Mouse (Mus musculus): ENCODE measurements around the gene Chek2.

Chek2 gene

DNA sequence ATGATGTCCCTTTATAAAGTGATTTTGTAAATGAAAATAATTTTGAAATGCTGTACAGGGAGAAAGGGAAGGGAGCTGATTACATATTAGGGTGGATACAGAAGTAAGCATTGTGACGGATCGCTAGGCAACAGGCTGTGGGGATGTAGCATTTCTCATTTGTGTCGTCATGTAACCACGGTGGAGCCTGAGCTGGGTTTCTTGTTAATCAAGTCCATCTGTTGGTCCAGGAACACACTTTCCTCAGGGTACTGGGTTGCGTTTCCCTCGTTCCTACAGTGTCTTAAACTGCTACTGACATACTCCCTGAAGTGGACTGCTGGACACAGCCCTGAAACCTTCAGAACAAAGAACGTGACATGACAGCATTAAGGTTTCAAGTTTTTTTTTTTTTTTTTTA, 58.4 kb downstream of the Chek2 start:
- peak; percentile 79 for DNase-seq (ENCODE audit: low spot score)

DNA sequence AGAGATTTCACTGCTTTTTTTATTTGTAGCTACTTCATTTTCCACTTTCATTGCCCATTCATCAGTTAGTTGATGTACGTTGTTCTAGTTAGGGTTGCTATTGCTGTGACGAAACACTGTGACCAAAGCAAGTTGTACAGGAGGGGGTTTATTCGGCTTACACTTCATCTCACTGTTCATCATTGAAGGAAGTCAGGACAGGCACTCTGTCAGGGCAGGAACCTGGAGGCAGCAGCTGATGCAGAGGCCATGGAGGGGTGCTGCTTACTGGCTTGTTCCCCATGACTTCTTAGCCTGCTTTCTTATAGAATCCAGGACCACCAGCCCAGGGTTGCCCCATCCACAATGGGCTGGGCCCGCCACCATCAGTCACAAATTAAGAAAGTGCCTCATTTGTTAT, 59.0 kb downstream of the Chek2 start:
- no peak for DNase-seq (ENCODE audit: low spot score)

DNA sequence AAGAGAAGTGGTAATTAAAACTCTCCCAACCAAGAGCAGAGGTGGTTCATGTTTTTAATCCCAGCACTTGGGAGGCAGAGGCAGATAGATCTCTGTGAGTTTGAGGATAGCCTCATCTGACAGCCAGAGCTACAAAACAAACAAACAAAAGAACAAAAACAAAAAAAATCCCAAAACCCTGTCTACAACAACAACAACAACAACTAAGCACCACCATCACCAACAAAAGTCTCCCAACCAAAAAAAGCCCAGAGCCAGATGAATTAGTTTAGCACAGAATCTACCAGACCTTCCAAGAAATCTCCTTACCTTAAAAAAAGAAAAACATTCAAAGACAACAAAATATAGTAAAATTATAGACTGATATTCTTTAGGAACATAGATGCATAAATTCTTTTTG, 60.6 kb downstream of the Chek2 start:
- no peak for DNase-seq (ENCODE audit: low spot score)

DNA sequence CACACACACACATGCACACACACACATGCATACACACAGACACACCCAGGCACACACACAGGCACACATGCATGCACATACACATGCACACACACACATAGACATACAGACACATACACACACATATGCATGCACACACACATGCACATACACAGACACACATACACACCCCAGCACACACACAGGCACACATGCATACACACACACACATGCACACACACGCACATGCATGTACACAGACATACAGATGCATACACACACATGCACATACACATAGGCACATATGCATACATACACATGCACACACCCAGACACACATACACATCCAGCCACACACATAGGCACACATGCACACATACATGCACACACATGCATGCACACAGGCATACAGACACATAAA, 66.9 kb downstream of the Chek2 start:
- DNase-seq (ENCODE audit: low spot score) = no peak

DNA sequence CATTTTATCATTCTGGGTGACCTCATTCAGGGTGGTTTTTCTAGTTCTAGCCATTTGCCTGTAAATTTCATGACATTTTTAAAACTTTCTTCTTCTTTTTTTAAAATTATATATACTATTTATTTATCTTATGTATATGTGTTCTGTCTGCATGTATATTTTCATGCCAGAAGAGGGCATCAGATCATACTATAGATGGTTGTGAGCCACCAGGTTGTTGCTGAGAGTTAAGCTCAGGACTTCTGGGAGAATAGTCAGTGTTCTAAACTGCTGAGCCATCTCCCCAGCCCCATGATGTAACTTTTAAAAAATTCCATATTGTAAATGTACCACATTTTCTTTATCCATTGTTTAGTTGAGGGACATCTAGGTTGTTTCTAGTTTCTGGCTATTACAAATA, 69.1 kb downstream of the Chek2 start:
- no peak for DNase-seq (ENCODE audit: low spot score)

DNA sequence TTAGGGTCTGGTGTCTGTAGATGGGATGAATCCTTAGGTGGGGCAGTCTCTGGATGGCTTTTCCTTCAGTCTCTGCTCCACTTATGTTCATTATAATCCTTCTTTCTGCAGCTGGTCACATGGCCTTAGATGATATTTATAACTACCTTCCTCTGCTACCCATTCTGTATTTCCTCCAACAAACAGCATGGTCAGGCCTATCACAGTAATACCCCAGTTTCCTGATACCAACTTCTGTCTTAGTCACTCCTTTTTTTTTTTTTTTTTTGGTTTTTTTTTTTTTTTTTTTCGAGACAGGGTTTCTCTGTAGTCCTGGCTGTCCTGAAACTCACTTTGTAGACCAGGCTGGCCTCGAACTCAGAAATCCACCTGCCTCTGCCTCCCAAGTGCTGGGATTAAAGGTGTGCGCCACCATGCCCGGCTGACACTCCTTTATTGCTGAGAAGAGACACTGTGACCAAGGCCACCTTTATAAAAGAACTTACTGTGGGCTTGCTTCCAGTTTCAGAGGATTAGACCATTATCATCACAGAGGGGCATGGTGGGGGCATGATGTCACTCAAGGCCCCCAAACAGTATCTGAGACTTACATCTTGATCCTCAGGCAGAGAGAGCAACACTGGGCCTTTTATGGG, 70.3 kb downstream of the Chek2 start:
- DNase-seq (ENCODE audit: low spot score) = no peak

DNA sequence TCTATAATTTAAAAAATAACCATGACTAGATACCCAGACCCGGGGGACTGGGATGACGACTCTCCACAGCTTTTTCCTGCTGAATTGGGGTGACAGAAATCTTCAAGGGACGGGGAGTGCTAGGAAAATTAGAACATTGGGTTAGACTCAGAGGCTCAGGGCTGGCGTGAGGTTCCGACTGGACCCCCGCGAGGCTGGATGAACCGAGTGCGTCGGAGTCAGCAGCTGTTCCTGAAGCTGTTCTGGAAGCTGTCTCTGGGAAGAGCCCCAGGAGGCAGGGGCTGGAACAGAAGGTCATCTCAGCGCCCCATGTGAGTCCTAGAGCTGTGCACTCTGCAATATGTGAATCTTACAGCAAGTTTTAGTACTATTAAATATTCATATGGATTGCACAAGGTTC, 75.1 kb downstream of the Chek2 start:
- no peak for DNase-seq (ENCODE audit: low spot score)

DNA sequence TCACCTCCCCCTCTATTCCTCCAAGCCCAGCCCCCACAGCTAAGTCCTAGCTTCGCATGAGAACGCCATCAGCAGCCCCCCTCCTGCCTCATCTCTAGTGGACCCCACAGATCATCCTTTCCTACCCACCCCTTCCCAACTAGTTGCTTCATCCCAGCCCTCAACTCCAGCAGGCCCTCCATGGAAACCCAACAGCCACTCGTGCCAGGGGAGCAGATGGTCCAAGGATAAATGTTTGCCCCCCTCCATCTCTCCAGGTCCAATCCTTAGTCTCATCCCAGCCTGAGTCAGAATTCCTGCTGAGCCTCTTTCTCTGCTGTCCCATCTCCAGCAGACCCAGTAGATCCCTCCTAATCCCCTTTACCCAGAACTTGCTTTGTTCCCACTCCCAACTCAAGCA, 76.5 kb downstream of the Chek2 start:
- DNase-seq (ENCODE audit: low spot score) = no peak

DNA sequence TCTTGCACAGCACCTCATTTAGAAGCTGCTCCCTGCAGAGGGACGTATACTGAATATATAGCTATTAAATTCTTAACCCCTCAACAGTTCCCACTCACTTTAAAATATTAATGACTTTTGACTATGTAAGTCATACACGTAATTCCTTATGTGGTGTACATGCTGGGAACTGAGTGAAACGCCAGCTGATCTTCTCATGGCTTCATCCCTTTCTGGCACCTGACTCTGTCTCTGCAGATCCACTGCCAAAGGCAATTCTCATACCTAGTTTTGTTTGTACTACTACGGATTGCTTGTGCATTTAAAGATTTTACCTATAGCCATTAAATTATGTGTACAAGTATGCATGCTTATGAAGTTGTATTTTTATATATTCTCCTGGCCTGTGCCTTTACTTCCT, 79.8 kb downstream of the Chek2 start:
- no peak for DNase-seq (ENCODE audit: low spot score)

DNA sequence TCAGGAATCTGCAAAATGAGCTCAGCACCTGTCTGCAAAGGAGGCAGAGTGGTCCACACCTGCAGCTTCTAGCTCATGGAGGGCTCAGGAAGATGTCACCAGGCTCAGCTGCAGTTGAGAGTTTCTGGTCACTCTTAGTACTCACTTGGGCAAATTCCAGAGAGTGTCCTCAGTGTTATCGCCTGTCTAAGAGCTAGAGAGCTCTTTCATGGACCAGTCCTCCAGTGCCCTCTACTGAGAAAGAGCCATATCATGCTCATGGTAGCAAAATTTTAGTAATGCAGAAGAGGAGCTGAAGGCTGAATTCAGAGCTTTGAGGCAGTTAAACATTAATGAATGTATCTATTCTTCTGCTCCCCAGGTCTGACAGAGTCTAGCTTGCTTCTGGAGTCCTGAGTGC, 83.6 kb downstream of the Chek2 start:
- no peak for DNase-seq (ENCODE audit: low spot score)

Data from embryo, embryonic 10.5 days (tissue).